Mouse (Mus musculus): Measurements from ENCODE around the gene Gpkow.

Gpkow gene

GRCm38 (mm10) chrX:7750432-7751116 is 53.6 kb downstream of the Gpkow start, which contains the start of gene Ccdc120:
Ccdc120 (minus strand) TSS chrX:7750905.
- DNase-seq = peak in 1 of 2 experiments; percentile 18

GRCm38 (mm10) chrX:7753627-7754026 is 56.7 kb downstream of the Gpkow start:
- DNase-seq = peak in 1 of 2 experiments; percentile 35
